Mouse (Mus musculus): ENCODE data around the gene Smim26.
"Not testable (repeated sequence)": the region's sequence is repeated elsewhere in the genome, so short reads cannot be mapped to it uniquely, and the experiment has no call there.

Smim26 gene

DNA sequence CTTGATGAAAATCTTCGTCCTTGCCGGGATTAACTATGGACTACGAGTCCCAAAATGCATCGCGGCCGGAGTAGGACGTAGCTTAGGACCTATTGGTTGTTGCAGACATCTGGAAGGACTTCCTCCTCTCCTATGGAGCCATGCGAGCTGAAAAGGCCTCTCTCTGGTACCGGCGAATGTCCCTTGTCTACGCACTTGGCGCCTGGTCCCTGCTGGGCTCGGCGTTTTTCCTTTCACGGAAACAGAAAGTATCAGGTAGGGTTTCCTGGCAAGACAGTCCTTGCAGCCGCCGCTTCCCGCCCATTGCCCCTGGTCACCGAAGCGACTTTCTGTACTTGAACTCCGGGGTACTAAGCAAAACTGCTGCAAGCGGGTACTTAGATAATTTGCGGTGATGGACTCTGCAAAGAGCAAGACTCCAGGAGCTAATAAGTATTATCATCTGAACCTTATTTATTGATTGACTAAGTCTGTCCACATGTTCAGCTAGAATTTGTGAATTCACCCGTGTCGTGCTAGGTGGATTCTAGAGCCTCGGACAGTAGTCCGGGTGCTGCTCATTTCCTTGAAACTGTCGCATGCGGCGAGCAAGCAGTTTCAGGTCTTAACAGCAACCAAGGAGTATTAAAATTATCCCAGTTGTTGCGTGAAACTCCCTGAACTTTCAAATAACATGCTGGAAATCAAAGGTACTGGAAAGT is at the start of gene Smim26:
Smim26 (plus strand) TSS at position 104 of the 701 bp plus-strand sequence.
- peak; percentile 58 for DNase-seq (ENCODE audit: low spot score)

DNA sequence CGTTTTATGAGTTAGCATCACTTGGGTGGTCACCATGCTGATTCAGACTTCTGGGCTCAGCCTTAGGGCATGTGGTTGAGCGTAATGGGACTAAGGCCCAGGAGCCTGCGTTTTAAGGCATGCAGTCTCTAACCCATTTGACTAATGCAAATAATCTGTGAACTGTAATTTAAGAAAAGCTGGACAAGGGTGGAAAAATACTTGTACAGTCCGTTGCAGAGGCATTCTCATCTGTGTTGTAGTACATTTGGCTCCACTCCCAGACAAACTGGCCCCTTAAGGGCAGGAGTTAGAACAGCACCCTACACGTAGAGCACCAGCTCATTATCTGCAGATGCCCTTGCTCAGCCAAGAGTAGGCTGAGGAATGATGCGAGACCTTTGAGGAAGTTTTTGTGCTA is 49.2 kb upstream of the Smim26 start:
- DNase-seq (ENCODE audit: low spot score), result no peak

DNA sequence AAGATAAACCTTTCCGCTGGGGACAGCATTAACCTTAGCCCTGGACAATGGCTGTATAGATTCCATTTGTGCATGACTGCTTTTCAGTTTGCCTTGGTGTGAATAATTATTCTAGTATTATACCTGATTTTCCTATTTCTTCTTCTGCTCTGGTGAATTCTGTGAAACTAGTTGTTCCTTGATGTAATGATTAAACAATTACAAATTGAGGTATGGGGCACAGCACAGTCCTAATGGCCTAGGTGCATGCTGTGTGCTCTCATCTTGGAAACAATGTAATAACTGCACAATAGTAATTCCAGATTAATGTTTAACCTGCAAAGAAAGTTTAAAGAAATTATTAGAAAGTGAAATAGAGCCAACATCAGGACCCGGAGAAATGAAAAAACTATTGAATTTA is 48.8 kb upstream of the Smim26 start:
- DNase-seq (ENCODE audit: low spot score), result no peak

DNA sequence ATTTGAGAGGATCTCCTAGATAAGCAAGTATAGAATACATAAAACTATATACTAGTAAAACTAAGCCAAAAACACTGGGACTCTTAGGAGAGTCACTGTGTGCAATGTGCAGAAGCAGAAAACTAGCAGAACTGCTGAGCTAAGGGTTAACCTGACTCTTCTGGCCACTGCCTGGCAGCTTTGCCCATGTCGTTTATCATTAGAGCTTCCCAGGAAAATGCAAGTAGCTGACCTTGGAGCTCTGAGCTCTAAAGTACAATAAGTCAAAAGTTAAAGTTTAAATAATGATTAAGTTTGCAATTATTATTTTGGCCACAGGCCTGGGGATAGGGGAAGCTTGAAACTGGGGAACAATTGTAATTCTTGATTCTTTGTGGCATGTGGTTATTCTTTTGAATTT is 48.4 kb upstream of the Smim26 start:
- DNase-seq (ENCODE audit: low spot score), result no peak

DNA sequence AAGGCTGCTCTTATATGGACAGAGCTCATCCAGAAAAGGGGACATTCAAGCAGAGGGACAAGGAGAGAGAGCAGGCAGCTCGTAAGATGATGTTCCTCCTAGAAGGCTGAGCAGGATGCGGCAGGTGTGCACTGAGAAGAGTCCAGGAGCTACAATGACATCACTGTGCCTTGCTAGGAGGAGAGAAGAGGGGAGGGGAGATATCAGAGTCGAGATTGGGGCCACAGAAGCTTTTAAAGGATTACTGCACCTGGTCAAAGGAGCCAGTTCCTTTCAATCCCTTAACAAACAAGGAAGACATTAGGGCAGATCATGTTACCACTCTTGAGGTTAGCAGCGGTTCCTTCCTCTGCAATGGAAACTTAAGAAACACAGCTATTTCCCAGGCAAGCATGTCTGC is 46.3 kb upstream of the Smim26 start:
- DNase-seq (ENCODE audit: low spot score), result no peak

DNA sequence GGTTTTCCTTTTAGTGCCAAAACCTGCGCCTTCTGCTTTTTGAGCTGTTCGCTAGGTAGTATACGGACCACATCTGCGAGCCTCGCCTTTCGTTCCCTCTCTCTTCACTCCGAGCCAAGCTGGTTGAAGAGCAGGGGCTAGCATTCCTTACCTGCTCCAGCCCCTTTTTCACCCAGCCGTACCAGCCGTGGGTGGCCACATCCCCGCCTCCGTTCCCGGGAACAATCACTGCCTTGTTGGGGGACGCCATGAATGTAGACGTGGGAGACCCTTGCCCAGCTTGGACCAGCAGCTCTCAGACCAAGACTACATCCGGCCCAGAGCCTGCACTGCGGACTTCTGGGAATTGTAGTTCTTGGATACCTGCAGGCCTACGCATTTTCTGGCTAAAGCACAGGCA is 43.3 kb upstream of the Smim26 start, which contains the start of gene Rbbp9:
Rbbp9 (minus strand) TSS at position 341 of the 400 bp plus-strand sequence.
- DNase-seq (ENCODE audit: low spot score), result peak; percentile 43

DNA sequence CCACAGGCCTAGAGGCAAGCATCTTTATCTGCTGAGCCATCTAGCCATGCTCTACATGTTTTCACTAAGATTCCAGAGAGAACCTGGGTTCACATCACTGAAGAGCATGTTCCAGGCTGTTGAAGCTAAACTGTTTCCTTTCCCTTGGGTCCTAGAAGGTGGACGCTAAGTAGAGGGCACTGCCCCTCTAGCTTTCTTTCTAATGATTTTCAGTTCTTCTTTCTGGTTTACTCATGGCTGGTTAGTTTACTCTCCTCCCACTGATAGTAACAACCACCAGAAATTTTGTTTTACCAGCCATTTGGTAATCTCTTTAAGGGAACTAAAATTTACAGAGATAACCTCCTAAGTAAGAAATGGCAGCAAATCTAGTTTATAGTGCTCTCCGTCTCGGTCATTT is 39.9 kb upstream of the Smim26 start:
- DNase-seq (ENCODE audit: low spot score), result no peak

DNA sequence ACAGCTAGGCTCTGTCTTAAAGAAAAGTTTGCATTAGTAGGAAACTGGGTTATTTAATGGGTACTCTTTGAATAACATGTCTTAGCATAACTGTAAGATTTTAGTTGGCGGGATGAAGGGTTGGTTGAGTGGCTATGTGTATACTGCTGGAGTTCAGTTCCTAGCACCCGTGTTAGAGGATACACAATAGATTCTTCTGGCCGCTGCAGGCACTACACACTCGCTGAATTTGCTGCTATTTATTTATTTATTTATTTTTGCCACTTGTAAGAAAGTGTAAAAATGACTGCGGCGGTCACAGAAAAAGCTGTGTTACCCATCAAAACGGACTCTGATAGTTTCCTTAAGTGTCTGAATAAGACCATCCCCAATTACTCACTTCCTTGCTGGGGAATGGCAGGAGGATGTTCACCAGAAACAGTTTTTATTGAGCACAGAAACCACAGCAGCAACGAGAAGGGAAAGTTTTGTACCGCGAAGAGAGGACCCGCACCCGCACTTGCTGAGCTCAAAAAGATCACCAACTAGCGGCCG is 38.5 kb upstream of the Smim26 start:
- no peak for DNase-seq (ENCODE audit: low spot score)

DNA sequence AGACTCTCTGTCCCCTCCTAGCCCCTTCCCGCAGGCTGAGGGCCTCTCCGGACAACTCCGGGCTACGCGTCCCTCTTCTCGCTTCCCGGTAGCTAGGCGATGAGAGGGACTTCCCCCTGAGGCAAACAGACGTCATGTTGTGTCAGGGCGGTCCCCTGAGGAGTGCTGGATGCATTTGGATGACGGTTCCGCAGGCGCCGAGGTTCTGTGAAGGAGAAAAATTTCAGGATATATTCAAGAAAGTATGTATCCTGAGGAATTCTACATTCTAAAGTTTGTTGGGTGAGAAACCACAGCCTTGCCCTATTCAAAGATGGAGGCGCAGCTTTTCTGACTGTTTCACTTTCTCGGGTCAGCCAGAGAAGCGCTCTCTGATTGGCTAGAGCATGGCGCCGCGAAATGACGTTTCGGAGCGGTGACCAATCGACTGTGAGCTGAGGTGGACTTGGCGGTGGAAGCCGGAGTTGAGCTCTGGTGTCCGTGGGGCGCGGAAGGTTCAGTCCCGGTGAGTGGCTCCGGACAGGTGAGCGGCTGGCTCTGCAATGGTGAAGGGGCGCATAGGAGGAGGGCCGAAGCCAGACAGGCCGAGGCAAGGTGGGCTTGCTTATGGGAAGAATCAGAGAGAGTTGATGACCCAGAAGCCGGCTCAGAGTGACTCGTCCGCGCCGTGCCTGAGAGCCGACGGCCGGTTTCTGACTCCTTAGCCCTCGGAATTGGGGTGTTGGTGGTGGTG is 37.9 kb upstream of the Smim26 start, which contains the start of gene Sec23b:
Sec23b (plus strand) TSS at position 410 of the 733 bp plus-strand sequence.
- DNase-seq (ENCODE audit: low spot score), result peak; percentile 89

DNA sequence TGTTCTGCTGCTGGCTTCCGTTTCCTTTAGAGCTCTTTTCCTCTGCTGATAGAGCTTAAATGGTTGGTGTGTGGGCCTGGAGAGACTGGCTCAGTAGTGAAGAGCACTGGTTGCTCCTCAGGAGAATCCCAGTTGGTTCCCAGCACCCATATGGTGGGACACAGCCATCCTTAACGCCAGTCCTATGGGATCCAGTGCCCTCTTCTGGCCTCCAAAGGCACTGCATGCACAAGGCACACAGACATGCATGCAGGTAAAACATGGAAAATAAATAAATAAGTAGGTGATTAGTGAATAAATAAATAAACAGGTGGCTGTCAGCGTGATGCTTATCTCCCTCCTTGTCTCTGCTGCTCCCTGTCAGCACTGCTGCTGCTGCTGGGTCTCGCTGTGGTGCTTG is 5.1 kb upstream of the Smim26 start:
- DNase-seq (ENCODE audit: low spot score), result no peak

DNA sequence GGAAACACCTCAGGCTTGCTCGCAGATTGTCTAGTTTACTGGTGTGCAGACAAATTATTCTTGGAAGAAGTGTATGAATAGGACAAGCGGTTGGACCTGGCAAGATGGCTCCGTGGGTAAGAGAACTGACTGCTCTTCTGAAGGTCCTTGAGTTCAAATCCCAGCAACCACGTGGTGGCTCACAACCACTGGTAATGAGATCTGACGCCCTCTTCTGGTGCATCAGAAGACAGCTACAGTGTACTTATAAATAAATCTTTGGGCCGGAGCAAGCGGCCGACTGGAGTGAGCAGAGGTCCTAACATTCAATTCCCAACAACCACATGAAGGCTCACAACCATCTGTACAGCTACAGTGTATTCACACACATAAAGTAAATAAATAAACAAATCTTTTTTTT is 818 bp upstream of the Smim26 start:
- not testable (repeated sequence) for DNase-seq (ENCODE audit: low spot score)

DNA sequence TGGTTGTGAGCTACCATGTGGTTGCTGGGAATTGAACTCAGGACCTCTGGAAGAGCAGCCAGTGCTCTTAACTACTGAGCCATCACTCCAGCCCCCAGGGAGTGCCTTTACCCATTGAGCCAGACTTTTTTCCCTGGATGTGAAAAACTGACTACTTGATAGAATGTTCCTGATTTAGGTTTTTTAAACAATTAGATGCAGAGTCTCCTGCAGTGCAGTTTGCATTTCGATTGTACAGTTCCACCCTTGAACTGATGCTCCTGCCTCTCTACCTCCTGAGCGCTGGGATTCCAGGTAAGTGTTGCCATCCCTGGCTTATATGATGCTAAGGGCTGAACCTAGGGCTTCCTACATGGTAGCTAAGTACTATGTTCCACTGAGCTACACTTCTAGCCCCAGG is 4.2 kb downstream of the Smim26 start:
- no peak for DNase-seq (ENCODE audit: low spot score)

DNA sequence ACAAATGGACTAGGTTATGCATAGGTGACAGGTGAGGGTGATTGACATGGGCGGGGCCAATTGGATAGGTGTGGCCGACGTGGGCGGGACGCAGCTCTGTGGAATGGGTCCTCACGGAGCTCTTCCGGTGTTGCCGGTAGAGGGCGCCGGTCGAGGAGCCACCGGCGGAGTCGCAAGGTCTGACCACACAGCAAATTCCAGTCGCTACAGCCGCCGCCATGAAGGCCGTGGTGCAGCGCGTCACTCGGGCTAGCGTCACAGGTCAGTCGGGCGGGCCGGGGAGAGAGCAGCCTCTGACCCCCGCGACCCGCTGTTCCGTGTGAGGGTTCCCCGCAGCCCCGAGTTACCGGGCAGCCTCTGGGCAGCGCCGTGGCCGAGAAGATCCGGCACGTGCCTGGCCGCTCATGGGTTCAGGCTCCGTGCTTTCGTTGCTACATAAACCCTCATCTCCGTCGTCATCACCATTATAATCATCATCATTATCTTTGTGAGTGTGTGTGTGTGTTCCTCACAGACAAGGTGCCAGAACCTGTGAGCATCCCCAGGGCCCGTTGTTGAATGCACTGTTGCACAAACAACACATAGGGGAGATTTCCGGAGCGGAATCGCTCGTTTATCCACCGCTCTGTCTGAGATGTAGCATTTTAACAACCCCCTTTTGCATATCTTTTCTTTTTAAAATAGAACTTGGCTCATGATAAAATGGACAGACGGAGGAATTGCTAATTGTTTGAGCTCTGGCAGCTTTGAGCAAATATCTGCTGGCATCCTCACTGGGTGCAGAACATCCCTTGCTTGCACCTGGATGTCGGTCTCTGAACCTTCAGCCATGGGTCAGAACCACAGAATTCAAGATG is 6.2 kb downstream of the Smim26 start, which contains the start of gene Dtd1:
Dtd1 (plus strand) TSS at position 67 of the 857 bp plus-strand sequence.
- peak; percentile 90 for DNase-seq (ENCODE audit: low spot score)

DNA sequence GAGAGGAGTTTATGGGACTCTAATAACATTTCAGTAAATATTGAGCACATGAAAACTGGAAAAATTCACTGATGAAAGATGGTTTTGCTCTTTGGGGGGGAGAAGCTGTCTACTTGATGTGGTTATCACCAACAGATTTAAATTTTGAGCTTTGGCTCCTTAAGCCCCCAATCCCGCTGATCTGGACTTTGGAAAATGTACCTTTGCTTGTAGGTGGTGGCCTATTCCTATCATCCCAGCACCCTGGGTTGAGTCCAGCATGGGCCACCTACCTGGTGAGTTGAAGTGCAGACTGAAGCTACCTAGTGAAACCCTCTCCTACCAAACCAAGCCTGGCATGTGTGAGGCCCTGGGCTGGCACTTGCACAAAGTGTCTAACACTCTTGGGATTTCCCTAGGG is 7.7 kb downstream of the Smim26 start:
- no peak for DNase-seq (ENCODE audit: low spot score)

DNA sequence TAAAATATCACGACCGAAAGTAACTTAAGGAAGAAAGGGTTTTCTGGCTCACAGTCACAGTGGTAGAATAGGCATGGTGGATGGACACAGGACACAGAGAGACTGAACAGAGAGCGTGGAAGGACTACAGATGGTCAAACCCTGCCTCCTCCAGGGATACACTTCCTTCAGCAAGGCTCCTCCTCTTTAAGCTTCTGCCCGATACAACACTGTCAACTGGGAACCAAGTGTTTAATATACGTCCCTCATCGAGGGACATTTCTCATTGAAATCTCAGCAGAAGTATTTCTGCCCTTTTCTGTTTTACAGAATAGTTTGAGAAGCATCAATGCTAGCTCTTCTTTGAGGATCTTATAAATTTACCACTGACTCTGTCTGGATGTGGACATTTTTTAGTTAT is 20.1 kb downstream of the Smim26 start:
- no peak for DNase-seq (ENCODE audit: low spot score)

DNA sequence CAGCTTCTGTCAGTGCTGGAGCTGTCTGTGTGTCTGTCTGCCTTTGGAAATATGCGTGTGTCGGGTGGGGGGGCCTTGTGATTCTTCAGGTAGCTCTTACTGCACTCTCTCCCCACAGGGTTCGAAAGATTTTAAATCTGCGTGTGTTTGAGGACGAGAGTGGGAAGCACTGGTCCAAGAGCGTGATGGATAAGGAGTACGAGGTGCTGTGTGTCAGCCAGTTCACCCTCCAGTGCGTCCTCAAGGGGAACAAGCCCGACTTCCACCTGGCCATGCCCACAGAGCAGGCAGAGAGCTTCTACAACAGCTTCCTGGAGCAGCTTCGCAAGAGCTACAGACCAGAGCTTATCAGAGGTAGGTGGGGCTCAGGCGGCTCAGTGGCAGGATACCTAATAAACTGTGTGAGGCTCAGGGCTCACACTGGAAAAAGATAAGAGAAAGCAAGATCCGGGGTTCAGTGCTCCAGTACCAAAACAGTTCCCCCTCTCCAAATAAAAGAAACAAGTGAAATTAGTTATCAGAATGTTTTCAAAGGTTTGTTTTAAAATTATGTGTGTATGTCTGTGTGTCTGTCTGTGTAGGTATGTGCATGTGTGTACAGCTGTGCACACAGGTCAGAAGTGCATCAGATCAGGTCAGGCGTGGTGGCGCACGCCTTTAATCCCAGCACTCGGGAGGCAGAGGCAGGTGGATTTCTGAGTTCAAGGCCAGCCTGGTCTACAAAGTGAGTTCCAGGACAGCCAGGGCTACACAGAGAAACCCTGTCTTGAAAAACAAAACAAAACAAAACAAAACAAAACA is 23.4 kb downstream of the Smim26 start:
- no peak for DNase-seq (ENCODE audit: low spot score)

DNA sequence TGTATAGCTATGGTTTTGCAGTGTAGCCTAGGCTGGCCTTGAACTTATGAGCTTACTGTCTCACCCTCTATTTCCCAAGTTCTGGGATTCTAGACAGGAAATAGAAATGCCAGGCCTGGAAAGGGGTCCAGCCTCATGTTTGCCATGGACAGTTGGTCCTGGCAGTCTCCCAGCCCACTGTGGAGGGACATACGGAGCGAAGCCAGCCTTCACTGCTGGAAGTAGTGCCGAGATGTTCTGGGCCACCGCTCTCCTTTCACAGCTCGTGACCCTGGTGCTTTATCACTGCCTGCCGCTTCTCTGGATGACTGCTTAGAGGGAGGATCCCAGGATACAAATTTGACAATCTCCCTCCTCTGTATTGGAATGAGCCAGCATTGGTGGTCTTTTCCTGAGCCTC is 27.6 kb downstream of the Smim26 start:
- no peak for DNase-seq (ENCODE audit: low spot score)

DNA sequence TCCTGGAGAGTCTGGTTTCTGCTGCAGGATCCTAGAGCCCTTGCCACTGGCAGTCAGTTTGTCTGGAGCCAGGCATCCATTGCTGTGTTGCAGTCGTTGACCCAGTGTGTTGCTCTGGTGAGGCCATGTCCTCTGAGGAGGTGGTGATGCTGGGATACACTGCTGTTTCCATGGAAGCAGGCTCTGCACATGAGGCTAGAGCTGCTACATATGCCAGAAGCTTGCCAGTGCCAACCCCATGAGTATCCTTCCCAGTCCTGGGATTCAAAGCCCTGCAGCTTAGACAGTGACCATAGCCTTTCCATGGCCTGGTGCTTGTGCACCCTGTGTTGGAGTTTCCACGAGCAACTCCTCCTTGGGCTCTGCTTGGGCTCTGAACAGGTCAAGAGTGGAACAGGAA is 39.7 kb downstream of the Smim26 start:
- DNase-seq (ENCODE audit: low spot score), result no peak

DNA sequence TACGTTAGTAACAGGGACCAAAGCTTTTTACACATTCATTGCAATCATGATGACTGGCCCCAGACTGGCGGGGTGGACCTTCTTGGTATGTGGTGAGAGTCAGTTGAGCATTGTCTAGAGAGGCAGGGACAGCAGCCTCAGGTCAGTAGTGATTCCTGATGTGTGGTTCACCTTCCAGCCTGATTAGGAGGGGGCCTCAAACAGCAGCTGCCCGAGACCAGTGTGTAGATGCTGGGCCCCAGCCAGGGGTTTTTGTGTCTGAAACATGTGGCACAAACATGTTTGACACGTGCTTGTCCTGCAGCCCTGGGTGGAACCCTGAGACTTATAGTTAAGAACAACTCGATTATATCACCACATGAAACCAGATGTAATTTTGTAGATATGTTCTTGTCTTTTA is 40.4 kb downstream of the Smim26 start:
- no peak for DNase-seq (ENCODE audit: low spot score)

DNA sequence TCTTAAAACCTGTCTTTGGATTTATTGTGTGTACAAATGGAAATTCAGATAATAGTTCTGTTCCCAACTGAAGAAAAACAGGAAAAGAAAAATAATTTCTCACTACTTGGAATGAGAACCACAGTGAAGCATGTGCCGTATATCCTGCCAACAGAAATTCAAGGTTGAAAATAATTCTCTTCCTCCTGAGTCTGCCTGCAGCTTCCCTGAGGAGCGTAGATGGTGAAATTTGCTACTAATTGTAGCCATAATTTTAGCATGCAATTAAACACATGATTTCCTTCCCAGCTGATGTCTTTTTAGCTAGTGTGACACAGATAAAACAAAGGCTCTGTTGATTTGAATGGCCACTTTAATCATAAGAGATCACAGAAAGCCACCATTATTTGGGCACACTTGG is 40.9 kb downstream of the Smim26 start:
- DNase-seq (ENCODE audit: low spot score), result no peak

DNA sequence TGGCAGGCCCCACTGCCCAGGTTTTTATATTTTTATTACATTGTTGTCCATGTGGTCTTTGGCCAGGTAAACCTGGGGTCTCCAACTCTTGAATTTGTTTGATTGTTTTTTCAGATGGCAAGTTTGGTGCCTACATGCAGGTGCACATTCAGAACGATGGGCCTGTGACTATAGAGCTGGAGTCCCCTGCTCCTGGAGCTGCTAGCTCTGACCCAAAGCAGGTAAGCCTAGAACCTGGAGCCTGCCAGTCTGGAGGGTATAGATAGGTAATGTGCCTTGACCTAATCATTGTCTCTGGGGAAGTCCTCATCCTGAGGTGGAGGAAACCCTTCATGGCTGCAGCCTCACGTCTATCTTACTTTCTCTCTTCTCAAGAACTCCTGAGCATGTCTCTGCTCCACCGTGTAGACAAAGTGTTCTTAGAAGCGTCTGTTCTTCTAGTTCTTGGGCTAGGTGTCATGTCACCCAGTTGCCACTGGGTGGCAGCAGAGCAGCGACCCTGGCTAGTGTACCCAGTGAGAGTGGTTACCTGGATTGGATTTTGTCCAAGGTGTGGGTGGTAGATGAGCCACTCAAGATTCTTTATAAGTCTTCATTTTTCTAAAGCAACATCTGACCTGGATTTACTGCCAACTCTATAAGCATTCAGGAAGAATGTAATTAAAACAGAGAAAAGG is 41.9 kb downstream of the Smim26 start:
- peak; percentile 63 for DNase-seq (ENCODE audit: low spot score)
